Mouse (Mus musculus): ENCODE results near the gene Gemin7.

Gemin7 gene

DNA sequence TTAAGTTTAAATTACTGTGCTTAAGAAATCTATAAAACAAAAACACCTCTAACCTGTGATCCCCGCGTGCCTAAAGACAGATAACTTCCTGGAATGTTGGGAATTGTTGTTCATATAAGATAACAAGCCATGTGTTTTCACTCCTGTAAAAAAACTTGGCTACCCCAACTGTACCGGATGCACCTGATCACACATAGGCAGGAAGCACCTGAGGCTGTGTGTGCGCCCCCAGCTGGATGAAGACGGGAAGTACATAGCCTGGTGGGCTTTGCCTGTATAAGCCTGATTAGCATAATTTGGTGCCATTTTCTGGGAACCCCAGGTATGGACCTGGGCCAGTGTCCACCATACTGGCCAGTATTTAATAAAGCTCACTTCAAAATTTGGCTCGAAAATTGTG lies 33.8 kb downstream of the Gemin7 start:
- DNase-seq = peak; percentile 70

DNA sequence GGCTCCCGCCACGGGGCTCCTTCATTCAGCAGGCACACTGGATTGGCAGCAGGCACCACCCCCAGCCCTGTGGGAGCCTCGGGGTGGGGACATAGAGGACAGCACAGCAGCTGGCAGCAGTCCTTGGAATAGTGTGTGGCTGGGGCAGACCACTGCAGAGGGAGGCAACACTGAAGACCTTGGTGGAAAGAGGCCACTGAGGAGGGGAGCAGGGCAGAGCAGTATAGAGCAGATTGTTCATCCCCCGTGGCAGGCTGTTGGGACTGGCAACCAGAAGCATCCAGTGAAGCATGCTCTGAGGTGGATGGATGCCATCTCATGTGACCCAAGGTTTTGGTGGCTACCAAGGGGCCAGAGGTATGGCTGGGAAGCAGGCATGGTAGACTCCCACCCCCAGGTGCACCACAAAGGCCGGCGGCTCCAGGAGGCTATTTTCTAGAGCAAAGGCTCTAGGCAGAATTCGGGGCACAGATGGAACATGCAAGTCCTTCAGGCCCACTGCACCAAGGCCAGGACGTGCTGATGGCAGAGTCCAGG lies 35.2 kb downstream of the Gemin7 start:
- DNase-seq = no peak

DNA sequence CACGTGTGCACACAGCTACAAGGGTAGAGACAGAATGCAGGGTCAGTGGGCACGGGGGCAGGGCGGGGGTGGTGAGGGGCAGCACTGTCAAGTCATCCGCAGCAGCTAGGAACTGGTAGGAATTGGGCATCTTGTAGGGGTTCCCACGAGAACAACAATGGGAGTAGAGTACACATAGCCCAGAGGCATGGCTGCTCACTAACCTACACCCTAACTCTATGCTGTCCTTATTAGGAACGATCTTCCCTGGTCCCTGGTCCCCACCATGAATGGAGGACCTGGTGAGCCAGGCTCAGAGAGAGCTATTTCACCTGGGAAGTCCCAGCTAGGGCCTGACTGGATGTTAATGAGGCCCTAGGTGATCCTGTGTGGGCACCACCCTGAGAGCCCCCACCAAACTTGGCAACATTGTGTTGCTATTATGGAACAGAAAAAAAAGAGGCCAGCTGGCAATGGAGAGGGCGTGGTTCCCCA lies 35.7 kb downstream of the Gemin7 start:
- DNase-seq = no peak

DNA sequence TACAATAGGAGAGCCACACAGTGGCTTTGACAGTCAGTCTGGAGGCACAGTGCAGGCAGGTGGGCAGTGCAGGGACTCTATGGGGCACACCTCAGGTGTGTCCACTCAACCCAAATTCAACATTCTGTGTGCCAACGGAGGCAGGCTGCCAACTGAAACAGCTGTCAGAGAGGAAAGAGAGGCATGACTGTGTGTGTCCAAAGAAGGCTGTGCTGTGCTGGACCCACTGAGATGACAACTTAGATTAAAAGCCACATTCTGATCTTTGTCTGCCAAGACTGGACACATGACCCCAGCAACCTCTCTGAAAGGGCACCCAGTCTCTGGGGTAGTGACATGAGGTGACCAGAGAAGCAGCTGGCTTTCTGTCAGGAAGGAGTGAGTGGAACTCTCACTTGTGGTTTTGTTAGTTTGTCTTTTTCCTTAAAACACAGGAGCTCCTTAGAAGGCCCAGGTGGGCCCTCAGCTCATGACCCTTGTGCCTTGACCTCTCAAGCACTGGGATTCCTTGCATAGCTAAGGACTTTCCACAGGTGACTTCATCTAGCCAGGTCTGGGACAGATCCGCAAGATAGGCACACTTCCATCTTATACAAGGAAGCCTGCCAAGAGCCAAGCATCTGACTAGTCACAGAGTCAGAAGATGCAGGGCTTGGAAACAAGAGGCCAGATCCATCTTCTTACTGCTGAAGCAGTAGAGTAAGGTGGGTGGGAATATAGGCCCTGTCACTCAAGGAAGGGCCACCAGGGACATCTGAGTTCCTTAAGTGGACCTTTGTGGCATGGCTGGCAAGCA lies 36.4 kb downstream of the Gemin7 start:
- no peak for DNase-seq

DNA sequence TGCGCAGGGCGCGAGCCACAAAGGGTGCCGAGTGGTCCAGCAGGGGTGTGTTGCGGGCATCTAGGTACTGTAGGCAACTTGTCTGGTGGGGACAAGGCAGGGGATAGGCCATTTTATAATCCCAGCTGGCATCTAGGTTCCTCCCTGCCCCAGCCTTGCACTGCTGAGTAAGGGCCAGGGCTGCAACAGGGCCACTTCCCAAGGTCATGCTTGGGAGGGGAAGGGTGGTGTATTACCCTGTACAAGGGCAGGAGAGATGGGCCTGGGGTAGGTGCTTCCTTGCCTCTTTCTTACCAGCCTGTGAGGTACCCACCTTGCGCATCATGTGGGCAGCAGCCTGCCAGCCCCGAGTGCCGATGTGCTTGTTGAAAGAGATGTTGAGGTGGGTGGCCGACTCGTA lies 42.7 kb downstream of the Gemin7 start:
- no peak for DNase-seq

DNA sequence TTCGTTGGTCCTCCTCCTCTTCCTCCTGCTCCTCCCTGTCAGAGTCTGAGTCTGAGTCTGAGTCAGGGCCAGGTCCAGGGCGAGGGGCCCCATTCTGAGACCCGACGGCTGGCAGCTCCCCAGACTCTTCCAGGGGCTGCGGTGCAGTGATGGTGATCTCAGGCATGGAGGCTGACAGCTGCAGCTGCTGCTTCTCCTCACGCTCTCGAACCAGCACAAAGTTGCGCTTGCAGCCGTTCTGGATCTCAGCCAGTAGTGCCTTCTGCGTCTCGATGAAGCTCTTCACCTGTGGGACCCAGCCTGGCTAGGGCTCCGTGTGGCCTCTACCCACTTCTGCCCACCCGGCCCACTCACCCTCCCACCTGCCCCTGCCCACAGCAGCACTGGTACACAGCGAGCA lies 45.2 kb downstream of the Gemin7 start:
- no peak for DNase-seq

- no peak for DNase-seq
Measured at GRCm38 (mm10) chr7:19531077-19531476, 46.3 kb downstream of the Gemin7 start.

GRCm38 (mm10) chr7:19525105-19525481 lies 52.3 kb downstream of the Gemin7 start:
- no peak for DNase-seq

GRCm38 (mm10) chr7:19524420-19525104 lies 52.8 kb downstream of the Gemin7 start:
- DNase-seq = no peak

DNA sequence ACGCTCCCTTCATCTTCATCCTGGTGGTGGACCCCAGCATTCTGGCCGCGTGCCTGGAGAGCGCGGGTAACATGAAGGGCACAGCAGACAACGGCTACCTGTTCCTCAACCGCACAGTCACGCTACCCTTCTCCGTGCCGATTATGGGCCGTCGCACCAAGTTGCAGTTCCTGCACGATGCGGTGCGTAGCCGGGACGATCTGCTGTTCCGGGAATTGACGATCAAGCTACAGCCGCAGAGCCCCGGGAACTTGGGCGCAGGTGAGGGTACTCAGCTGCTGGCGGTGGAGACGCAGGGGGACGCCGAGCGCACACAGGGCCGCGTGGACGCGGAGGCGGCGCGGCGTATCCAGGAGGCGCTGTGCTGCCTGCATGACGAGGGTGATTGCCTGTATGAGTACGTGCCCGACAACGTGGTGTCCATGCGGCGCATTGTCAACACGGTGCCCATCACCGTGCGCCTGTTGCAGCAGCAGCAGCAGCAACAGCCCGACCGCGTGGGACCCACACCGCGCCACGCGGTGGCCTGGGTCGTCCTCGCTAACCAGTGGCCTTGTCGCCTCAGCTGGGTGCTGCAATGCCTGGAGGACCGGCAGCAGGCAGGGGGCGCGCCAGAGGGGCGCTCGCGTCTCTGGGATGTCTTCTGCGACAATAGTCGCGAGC lies 53.5 kb downstream of the Gemin7 start:
- DNase-seq = peak; percentile 64

DNA sequence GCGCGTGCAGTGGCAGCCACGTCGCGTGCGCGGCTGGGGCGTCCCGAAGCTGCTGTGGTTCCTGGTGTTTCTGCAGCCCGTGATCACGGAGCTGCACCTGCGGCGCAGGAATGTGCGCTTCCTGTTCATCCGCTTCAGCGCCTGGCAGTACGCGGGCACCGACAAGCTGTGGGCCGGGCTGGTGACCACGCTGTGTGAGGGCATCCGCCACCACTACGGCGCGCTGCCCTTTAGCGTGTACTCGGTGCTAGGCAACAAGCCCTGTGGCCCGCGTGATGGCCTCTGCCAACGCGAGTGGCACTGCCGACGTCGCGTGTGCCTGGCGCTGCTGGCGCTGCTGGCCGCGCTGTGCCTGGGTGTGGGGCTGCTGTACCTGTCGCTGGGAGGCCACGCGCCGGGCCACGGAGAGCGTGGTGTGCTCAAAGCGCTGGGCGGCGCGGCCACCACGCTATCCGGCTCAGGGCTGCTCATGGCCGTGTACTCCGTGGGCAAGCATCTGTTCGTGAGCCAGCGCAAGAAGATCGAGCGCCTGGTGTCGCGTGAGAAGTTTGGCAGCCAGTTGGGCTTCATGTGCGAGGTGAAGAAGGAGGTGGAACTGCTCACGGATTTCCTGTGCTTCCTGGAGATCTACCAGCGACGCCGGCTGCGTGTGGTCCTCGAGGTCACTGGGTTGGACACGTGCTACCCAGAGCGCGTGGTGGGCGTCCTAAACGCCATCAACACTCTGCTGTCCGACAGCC lies 54.2 kb downstream of the Gemin7 start:
- no peak for DNase-seq

DNA sequence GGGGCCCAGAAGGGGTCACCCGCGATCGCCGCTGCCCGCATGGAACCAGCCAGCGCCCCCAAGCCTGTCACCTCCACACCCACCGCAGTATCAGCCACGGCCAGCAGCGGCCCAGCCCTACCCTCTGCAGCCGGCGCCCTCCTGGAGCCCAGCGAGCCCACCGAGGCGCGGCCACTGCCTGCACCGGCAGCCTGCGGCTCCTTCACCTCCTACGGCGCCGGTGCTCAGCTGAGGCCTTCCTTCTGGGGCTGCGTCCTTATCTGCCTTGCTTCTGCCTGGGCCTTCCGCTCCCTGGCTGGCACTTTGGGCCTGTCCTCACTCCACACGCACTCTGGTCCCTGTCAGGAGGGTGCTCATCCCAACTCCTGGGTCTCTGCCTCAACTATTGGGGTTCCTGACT lies 57.4 kb downstream of the Gemin7 start:
- no peak for DNase-seq

DNA sequence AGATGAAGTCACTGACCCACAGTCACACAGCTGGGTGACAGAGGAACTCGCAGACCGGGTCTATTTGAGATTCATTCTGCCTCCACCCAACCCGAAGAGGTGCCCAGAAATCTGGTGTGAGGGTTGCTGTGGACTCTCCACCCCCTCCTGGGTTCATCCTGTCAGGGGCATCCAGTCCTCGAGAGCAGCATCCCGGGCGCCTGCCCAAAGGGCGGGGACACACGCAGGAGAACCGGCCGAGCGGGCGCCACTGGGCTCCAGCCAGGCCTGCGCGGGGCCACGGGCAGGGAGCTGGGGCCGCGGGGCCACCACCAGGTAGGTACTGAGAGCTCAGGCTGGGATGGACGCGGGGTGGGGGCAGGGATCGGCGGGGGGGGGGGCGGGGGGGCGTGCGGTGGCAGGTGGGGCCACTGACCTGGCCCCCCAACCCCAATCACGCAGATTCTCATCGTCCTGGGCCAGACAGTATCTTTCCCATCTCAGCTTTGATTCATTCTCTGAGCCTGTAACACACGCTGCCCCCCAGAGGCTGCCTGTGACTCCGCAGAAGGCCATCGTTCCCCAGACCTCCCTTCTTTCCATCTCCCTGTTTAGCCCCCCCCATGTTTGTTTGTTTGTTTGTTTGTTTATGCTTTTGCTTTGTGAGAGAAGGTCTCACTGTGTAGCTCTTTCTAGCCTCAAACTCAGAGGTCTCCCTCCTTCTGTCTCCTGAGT lies 59.6 kb downstream of the Gemin7 start, which contains the start of gene Nkpd1:
TSS of gene Nkpd1 (plus strand) at position 187 of the 714 bp plus-strand sequence.
- no peak for DNase-seq

All from thymus, postnatal 25 days (tissue).